15 mouse cellular contexts compared by ENCODE assay signal in genomic region chr9:56420892-56421601, GRCm38 (mm10). TPM values are rescaled to one million over a fixed set of nuclear protein-coding genes. Genes with fewer than 3 reads are reported as not detected.
DNase-seq lines count a peak whose midpoint lies in the region; ATAC-seq and TF ChIP-seq lines count a peak whose summit lies in the region.
"Had no signal": no experiment of that assay in that cellular context is flagged by ENCODE, and none has a peak within 500 bp of the region (broad histone marks: within the 10 kb centered on the region; RNA-seq: fewer than 3 reads in every experiment).

No protein-coding gene starts in this region.

- DNase-seq in forebrain, embryonic 10.5 days (ENCODE audit: extremely low spot score, low spot score), result no peak
- DNase-seq in hindbrain, embryonic 10.5 days (ENCODE audit: low spot score), result no peak
- peak; percentile 72 for DNase-seq in A20 (ENCODE audit: low read depth, low spot score)
- DNase-seq in liver, embryonic 14.5 days (ENCODE audit: low read depth in 3 of 3, low spot score in 3 of 3), result no peak
- no peak for DNase-seq in kidney, adult 18-20 months
- DNase-seq: adrenal gland, postnatal 10 days; cerebellum, adult 8-10 months; kidney, adult 9 months; kidney, postnatal 4 days; lung, embryonic 14.5 days; thymus, postnatal 25 days had no signal

- no peak overlapping the region for H3K27ac ChIP-seq in forebrain, embryonic 16.5 days (ENCODE audit: low read length)
- no peak overlapping the region for H3K27ac ChIP-seq in forebrain, embryonic 10.5 days
- H3K27ac ChIP-seq in hindbrain, embryonic 15.5 days (replicated peaks), result no peak overlapping the region
- no peak overlapping the region for H3K27ac ChIP-seq in hindbrain, embryonic 10.5 days
- no peak overlapping the region for H3K27ac ChIP-seq in liver, embryonic 14.5 days
- H3K27ac ChIP-seq: forebrain, embryonic 12.5 days had no signal

- H3K36me3 ChIP-seq in forebrain, embryonic 16.5 days (ENCODE audit: control insufficient read depth, insufficient read depth), result no peaks in the 10 kb centered on the region
- peaks cover 5% of the 10 kb centered on the region for H3K36me3 ChIP-seq in forebrain, embryonic 10.5 days (replicated peaks)
- H3K36me3 ChIP-seq in hindbrain, embryonic 15.5 days, result no peaks in the 10 kb centered on the region
- H3K36me3 ChIP-seq in hindbrain, embryonic 10.5 days, result no peaks in the 10 kb centered on the region
- H3K36me3 ChIP-seq in liver, embryonic 14.5 days (replicated peaks; ENCODE audit: control insufficient read depth, insufficient read depth, low read depth), result no peaks in the 10 kb centered on the region
- H3K36me3 ChIP-seq: forebrain, embryonic 12.5 days had no signal

- TF ChIP-seq EP300 in liver, embryonic 14.5 days (IDR thresholded peaks at IDR 0.05; ENCODE audit: low read depth), result no peak

- no peaks in the 10 kb centered on the region for H3K9me3 ChIP-seq in forebrain, embryonic 16.5 days (ENCODE audit: control insufficient read depth, low read length)
- no peaks in the 10 kb centered on the region for H3K9me3 ChIP-seq in forebrain, embryonic 10.5 days
- no peaks in the 10 kb centered on the region for H3K9me3 ChIP-seq in hindbrain, embryonic 15.5 days
- H3K9me3 ChIP-seq in hindbrain, embryonic 10.5 days, result no peaks in the 10 kb centered on the region
- H3K9me3 ChIP-seq in liver, embryonic 14.5 days (ENCODE audit: control insufficient read depth, low read length), result no peaks in the 10 kb centered on the region
- H3K9me3 ChIP-seq: forebrain, embryonic 12.5 days had no signal

- no peak overlapping the region for H3K4me3 ChIP-seq in forebrain, embryonic 16.5 days (replicated peaks; ENCODE audit: low read length)
- no peak overlapping the region for H3K4me3 ChIP-seq in forebrain, embryonic 10.5 days
- no peak overlapping the region for H3K4me3 ChIP-seq in hindbrain, embryonic 15.5 days
- no peak overlapping the region for H3K4me3 ChIP-seq in hindbrain, embryonic 10.5 days
- H3K4me3 ChIP-seq in liver, embryonic 14.5 days (ENCODE audit: insufficient read depth in 1 of 2, low read depth in 2 of 2, low read length in 2 of 2), result no peak overlapping the region
- H3K4me3 ChIP-seq: forebrain, embryonic 12.5 days had no signal

- no peak for ATAC-seq in forebrain, embryonic 16.5 days
- no peak for ATAC-seq in hindbrain, embryonic 15.5 days (ENCODE audit: low FRiP score, low read depth)
- ATAC-seq in liver, embryonic 14.5 days (ENCODE audit: insufficient read depth), result no peak
- no peak for ATAC-seq in megakaryocyte-erythroid progenitor cell, adult 5-6 weeks (replicated peaks; ENCODE audit: low FRiP score, low TSS enrichment, poor library complexity, severe bottlenecking)

- H3K4me2 ChIP-seq in forebrain, embryonic 16.5 days (ENCODE audit: low read length), result peak overlapping the region; percentile 21; the same call in 1 of the 2 replicates
- H3K4me2 ChIP-seq in hindbrain, embryonic 15.5 days, result peak overlapping the region; percentile 24; the same call in 1 of the 2 replicates
- peak overlapping the region; percentile 23; the same call in 1 of the 2 replicates for H3K4me2 ChIP-seq in liver, embryonic 14.5 days (ENCODE audit: low read depth)

- no peak overlapping the region for H3K9ac ChIP-seq in forebrain, embryonic 16.5 days (replicated peaks; ENCODE audit: low read depth, low read length)
- no peak overlapping the region for H3K9ac ChIP-seq in hindbrain, embryonic 15.5 days
- no peak overlapping the region for H3K9ac ChIP-seq in liver, embryonic 14.5 days (replicated peaks)
- H3K9ac ChIP-seq: forebrain, embryonic 12.5 days; lung, embryonic 14.5 days had no signal

- TF ChIP-seq CTCF in liver, embryonic 14.5 days (IDR thresholded peaks at IDR 0.05; ENCODE audit: low read depth), result no peak

- 89% methylated on average over 9 of the region's 9 CpGs for WGBS in forebrain, embryonic 16.5 days
- 88% methylated on average over 9 of the region's 9 CpGs for WGBS in forebrain, embryonic 10.5 days
- WGBS in hindbrain, embryonic 15.5 days, result 82% methylated on average over 9 of the region's 9 CpGs
- WGBS in hindbrain, embryonic 10.5 days, result 92% methylated on average over 9 of the region's 9 CpGs
- WGBS in liver, embryonic 14.5 days (ENCODE audit: insufficient replicate concordance), result 33% methylated on average over 9 of the region's 9 CpGs

- H3K4me1 ChIP-seq in forebrain, embryonic 16.5 days (replicated peaks; ENCODE audit: control insufficient read depth, insufficient read depth, low read length), result peaks cover 31% of the 10 kb centered on the region
- peaks cover 37% of the 10 kb centered on the region for H3K4me1 ChIP-seq in forebrain, embryonic 10.5 days
- peaks cover 53% of the 10 kb centered on the region for H3K4me1 ChIP-seq in hindbrain, embryonic 15.5 days (replicated peaks)
- peaks cover 46% of the 10 kb centered on the region for H3K4me1 ChIP-seq in hindbrain, embryonic 10.5 days (replicated peaks)
- peaks cover 13% of the 10 kb centered on the region in 2 experiments for H3K4me1 ChIP-seq in liver, embryonic 14.5 days (replicated peaks; ENCODE audit: control insufficient read depth in 2 of 2, insufficient read depth in 2 of 2, low read length in 1 of 2)

- no peaks in the 10 kb centered on the region for H3K27me3 ChIP-seq in forebrain, embryonic 16.5 days (replicated peaks; ENCODE audit: control insufficient read depth, insufficient read depth, low read length)
- H3K27me3 ChIP-seq in forebrain, embryonic 10.5 days (ENCODE audit: poor library complexity, severe bottlenecking), result no peaks in the 10 kb centered on the region
- H3K27me3 ChIP-seq in hindbrain, embryonic 15.5 days, result no peaks in the 10 kb centered on the region
- no peaks in the 10 kb centered on the region for H3K27me3 ChIP-seq in hindbrain, embryonic 10.5 days (ENCODE audit: insufficient read depth, poor library complexity, severe bottlenecking)
- H3K27me3 ChIP-seq in liver, embryonic 14.5 days (ENCODE audit: control insufficient read depth, insufficient read depth, low read length), result no peaks in the 10 kb centered on the region
- H3K27me3 ChIP-seq: forebrain, embryonic 12.5 days had no signal

RNA-seq across cellular contexts. Expression of gene Hmg20a, which starts 2.6 kb away (rescaled TPM):
- 95.4 and 97.4 TPM in 2 replicates for polyA plus RNA-seq in forebrain, embryonic 16.5 days (2015; fragmentation: Nextera tagmentation; extraction: Ambion mirVana)
- polyA plus RNA-seq in forebrain, embryonic 10.5 days (2016; fragmentation: Nextera tagmentation; extraction: Ambion mirVana), result 62.0 and 63.6 TPM in 2 replicates
- polyA plus RNA-seq in hindbrain, embryonic 15.5 days (2015; fragmentation: Nextera tagmentation; extraction: Ambion mirVana), result 73.4 and 78.3 TPM in 2 replicates
- 66.9 and 70.3 TPM in 2 replicates for polyA plus RNA-seq in hindbrain, embryonic 10.5 days (2016; fragmentation: Nextera tagmentation; extraction: Ambion mirVana)
- polyA plus RNA-seq in liver, embryonic 14.5 days (2012; rRNA removed), result 8.3 and 9.5 TPM in 2 replicates
- 9.6 and 12.0 TPM in 2 replicates for polyA plus RNA-seq in liver, embryonic 14.5 days (2014; fragmentation: Nextera tagmentation; extraction: Ambion mirVana)
- 29.9 and 41.5 TPM in 2 replicates for total RNA-seq in megakaryocyte-erythroid progenitor cell, adult 5-6 weeks (2014; fragmentation: Nextera tagmentation)
- total RNA-seq in megakaryocyte-erythroid progenitor cell, adult 5-6 weeks (2017), result 24.1 and 25.0 TPM in 2 replicates

RNA-seq across cellular contexts. Expression of gene Peak1, which starts 3.2 kb away (rescaled TPM):
- 5.5 and 6.4 TPM in 2 replicates for polyA plus RNA-seq in forebrain, embryonic 16.5 days (2015; fragmentation: Nextera tagmentation; extraction: Ambion mirVana)
- polyA plus RNA-seq in forebrain, embryonic 10.5 days (2016; fragmentation: Nextera tagmentation; extraction: Ambion mirVana), result 3.7 and 4.3 TPM in 2 replicates
- polyA plus RNA-seq in hindbrain, embryonic 15.5 days (2015; fragmentation: Nextera tagmentation; extraction: Ambion mirVana), result 5.3 and 5.8 TPM in 2 replicates
- 5.1 and 8.0 TPM in 2 replicates for polyA plus RNA-seq in hindbrain, embryonic 10.5 days (2016; fragmentation: Nextera tagmentation; extraction: Ambion mirVana)
- 1.5 and 1.8 TPM in 2 replicates for polyA plus RNA-seq in liver, embryonic 14.5 days (2012; rRNA removed)
- 2.3 and 2.7 TPM in 2 replicates for polyA plus RNA-seq in liver, embryonic 14.5 days (2014; fragmentation: Nextera tagmentation; extraction: Ambion mirVana)
- total RNA-seq in megakaryocyte-erythroid progenitor cell, adult 5-6 weeks (2014; fragmentation: Nextera tagmentation), result 14.4 and 18.8 TPM in 2 replicates
- 10.1 and 14.1 TPM in 2 replicates for total RNA-seq in megakaryocyte-erythroid progenitor cell, adult 5-6 weeks (2017)
